Mouse (Mus musculus): Measurements from ENCODE around the gene Gm3404. TPM values are rescaled to one million over a fixed set of nuclear protein-coding genes. Genes with fewer than 3 reads are reported as not detected.
A peak's percentile ranks its signal among the peaks of the same experiment; 100 is the strongest.
"Not testable (repeated sequence)": the region's sequence is repeated elsewhere in the genome, so short reads cannot be mapped to it uniquely, and the experiment has no call there.

Gene Gm3404
- not detected for total RNA-seq (2022)

DNA sequence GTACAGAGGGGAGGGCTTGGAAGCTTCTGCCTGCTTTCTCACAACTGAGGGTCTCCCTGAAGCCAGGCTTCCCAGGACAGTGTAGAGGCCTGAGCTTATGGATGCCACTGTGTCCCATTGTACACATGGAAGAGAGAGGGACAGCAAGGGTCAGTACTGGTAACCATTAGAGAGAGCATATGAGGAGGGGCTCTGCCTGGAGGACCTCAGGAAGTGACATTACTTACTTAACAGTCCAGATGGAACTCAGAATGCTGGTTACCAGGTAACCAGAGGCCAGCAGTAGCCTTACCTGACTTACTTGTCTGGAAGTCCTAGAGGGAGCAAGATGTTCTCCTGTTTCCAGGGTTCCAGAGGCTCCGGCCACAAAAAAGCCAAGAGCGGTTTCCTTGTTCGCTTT lies at the start of gene Gm3404:
Gm3404 (plus strand) TSS at position 301 of the 400 bp plus-strand sequence.
- DNase-seq (ENCODE audit: low spot score) = not testable (repeated sequence)

DNA sequence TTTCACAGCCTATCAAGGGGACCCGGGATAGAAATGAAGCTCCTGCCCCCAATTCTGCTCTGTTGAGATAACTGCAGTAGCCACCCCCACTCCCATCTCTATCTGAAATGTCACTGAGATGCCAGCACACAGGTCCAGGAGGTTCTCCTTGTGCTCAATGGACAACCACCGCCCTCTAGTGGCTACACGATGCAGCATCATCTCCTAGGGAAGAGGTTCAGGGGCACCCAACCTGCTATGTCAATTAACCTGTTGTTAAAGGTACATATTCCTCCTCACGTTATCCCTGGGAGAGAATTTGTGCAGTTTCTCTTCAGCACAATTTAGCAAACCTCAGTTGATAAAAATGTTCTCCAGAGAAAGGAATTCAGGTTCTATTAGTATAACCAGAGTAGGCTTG lies 46.0 kb upstream of the Gm3404 start:
- peak; percentile 4 for DNase-seq (ENCODE audit: low spot score)

DNA sequence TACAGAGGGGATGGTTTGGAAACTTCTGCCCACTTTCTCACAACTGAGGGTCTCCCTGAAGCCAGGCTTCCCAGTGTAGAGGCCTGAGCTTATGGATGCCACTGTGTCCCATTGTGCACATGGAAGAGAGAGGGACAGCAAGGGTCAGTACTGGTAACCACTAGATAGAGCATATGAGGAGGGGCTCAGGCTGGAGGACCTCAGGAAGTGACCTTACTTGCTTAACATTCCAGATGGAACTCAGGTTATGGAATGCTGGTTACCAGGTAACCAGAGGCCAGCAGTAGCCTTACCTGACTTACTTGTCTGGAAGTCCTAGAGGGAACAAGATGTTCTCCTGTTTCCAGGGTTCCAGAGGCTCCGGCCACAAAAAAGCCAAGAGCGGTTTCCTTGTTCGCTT lies 43.9 kb upstream of the Gm3404 start, which contains the start of gene Gm6408:
Gm6408 (plus strand) TSS at position 301 of the 400 bp plus-strand sequence.
- DNase-seq (ENCODE audit: low spot score) = not testable (repeated sequence)

DNA sequence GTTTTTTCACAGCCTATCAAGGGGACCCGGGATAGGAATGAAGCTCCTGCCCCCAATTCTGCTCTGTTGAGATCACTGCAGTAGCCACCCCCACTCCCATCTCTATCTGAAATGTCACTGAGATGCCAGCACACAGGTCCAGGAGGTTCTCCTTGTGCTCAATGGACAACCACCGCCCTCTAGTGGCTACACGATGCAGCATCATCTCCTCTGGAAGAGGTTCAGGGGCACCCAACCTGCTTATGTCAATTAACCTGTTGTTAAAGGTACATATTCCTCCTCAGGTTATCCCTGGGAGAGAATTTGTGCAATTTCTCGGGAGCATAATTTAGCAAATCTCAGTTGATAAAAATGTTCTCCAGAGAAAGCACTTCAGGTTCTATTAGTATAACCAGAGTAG lies 36.6 kb upstream of the Gm3404 start:
- DNase-seq (ENCODE audit: low spot score) = not testable (repeated sequence)

DNA sequence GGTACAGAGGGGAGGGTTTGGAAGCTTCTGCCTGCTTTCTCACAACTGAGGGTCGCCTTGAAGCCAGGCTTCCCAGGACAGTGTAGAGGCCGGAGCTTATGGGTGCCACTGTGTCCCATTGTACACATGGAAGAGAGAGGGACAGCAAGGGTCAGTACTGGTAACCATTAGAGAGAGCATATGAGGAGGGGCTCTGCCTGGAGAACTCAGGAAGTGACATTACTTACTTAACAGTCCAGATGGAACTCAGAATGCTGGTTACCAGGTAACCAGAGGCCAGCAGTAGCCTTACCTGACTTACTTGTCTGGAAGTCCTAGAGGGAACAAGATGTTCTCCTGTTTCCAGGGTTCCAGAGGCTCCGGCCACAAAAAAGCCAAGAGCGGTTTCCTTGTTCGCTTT lies 34.5 kb upstream of the Gm3404 start, which contains the start of gene Gm6370:
Gm6370 (plus strand) TSS at position 301 of the 400 bp plus-strand sequence.
- DNase-seq (ENCODE audit: low spot score) = not testable (repeated sequence)

DNA sequence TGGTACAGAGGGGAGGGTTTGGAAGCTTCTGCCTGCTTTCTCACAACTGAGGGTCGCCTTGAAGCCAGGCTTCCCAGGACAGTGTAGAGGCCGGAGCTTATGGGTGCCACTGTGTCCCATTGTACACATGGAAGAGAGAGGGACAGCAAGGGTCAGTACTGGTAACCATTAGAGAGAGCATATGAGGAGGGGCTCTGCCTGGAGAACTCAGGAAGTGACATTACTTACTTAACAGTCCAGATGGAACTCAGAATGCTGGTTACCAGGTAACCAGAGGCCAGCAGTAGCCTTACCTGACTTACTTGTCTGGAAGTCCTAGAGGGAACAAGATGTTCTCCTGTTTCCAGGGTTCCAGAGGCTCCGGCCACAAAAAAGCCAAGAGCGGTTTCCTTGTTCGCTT lies 23.5 kb upstream of the Gm3404 start, which contains the start of gene 4930449I24Rik:
4930449I24Rik (plus strand) TSS at position 301 of the 400 bp plus-strand sequence.
- not testable (repeated sequence) for DNase-seq (ENCODE audit: low spot score)

DNA sequence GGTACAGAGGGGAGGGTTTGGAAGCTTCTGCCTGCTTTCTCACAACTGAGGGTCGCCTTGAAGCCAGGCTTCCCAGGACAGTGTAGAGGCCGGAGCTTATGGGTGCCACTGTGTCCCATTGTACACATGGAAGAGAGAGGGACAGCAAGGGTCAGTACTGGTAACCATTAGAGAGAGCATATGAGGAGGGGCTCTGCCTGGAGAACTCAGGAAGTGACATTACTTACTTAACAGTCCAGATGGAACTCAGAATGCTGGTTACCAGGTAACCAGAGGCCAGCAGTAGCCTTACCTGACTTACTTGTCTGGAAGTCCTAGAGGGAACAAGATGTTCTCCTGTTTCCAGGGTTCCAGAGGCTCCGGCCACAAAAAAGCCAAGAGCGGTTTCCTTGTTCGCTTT lies 11.8 kb upstream of the Gm3404 start, which contains the start of gene Gm3402:
Gm3402 (plus strand) TSS at position 301 of the 400 bp plus-strand sequence.
- not testable (repeated sequence) for DNase-seq (ENCODE audit: low spot score)

DNA sequence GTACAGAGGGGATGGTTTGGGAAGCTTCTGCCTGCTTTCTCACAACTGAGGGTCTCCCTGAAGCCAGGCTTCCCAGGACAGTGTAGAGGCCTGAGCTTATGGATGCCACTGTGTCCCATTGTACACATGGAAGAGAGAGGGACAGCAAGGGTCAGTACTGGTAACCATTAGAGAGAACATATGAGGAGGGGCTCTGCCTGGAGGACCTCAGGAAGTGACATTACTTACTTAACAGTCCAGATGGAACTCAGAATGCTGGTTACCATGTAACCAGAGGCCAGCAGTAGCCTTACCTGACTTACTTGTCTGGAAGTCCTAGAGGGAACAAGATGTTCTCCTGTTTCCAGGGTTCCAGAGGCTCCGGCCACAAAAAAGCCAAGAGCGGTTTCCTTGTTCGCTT lies 11.7 kb downstream of the Gm3404 start, which contains the start of gene Gm3409:
Gm3409 (plus strand) TSS at position 301 of the 400 bp plus-strand sequence.
- not testable (repeated sequence) for DNase-seq (ENCODE audit: low spot score)

DNA sequence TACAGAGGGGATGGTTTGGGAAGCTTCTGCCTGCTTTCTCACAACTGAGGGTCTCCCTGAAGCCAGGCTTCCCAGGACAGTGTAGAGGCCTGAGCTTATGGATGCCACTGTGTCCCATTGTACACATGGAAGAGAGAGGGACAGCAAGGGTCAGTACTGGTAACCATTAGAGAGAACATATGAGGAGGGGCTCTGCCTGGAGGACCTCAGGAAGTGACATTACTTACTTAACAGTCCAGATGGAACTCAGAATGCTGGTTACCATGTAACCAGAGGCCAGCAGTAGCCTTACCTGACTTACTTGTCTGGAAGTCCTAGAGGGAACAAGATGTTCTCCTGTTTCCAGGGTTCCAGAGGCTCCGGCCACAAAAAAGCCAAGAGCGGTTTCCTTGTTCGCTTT lies 30.2 kb downstream of the Gm3404 start, which contains the start of gene Gm3415:
Gm3415 (plus strand) TSS at position 301 of the 400 bp plus-strand sequence.
- not testable (repeated sequence) for DNase-seq (ENCODE audit: low spot score)

DNA sequence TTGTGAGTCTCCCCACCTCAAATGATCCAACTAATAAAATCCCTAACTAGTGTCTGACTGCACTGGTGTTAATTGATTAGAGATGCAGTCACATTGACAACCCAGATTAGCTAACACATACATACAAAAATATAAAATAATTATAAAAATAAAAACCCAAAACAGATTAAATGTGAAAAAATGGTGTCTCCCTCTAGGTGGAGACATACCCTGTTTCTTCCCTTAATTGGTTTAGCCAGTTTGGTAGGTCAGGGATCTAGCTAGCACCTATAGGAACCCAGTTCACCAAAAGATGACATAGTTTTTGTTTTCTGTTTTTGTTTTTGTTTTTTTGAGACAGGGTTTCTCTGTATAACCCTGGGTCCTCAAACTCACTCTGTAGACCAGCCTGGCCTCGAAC lies 38.7 kb downstream of the Gm3404 start:
- DNase-seq (ENCODE audit: low spot score) = no peak

DNA sequence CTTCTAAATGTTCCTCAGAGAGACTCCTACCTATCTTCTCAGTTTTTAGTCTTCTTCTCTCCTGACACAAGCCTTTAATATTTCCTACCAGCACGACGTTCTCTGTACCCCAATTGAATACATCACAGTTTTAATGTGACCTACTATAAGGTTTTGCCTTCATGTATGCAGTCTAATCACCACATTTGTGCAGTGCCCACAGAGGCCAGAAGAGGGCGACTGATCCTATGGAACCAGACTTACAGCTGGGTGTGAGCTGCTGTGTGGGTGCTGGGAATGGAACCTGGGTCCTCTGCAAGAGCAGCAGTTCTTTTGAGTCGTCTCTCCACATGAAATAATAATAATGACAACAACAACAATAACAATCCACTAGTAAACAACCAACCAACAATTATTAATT lies 41.5 kb downstream of the Gm3404 start:
- no peak for DNase-seq (ENCODE audit: low spot score)

DNA sequence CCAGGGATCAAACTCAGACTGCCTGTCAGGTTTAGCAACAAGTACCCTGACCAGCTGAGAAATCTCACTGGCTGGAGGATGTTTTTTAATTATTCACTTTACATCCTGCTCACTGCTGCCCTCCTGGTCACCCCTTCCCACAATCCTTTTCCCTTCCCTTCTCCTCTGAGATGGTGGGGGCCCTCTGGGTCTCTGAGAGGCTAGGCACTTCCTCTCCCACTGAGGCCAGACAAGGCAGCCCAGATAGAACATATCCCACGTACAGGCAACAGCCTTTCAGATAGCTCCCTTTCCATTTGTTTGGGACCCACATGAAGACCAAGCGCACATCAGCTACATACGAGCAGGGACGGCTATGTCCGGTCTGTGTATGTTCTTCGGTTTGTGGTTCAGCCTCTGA lies 44.6 kb downstream of the Gm3404 start:
- not testable (repeated sequence) for DNase-seq (ENCODE audit: low spot score)

DNA sequence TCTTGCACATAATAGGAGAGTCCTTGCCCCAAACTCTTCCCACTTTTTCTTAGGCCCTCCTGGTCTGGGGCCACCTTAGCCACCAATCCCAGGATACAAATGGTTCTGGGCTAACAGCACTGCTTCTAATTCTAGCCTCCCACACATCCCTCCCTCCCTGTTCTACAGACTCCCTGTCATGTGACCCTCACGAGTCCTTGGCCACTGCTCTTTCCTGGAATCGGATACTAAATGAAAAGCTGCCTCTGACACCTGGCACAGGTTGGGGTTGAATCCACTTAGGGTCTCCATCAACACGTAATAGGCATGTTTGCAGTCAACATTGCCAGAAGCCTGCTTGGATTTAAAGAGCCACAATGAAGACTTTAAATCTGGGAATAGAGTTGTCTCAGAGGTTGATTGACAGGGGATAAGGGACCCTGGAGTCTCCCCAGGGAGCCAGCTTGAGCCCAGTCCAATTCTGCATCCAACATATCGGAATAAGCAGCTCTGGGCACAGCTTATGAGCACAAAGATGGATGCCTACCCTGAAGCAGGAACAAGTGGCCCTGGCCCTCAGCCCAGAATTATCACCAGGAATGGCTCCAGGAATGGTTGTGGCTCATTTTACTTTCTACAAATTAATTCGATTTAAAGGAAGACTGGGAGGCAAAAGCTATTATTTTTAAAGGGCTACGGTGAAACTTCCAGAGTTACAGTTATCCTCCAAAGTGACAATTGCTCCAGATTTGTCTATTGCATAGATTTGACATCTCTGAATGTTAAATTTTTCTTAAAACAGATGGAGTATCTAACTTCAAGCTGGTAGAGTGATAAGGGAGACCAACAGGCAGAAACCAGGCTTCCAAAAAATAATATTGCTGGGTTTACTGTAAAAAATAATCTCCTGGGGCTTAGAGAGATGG lies 46.5 kb downstream of the Gm3404 start:
- peak; percentile 44 for DNase-seq (ENCODE audit: low spot score)

DNA sequence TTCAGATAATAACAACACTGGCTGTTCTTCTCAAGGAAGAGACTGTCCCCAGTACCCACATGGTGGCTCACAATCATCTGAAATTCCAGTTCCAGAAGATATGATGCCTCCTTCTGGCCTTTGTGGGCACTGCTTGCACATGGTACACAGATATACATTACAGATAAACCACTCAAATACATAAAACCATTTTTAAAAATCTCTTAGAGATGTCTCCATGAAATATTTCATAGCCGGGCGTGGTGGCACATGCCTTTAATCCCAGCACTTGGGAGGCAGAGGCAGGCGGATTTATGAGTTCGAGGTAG lies 47.1 kb downstream of the Gm3404 start:
- DNase-seq (ENCODE audit: low spot score) = not testable (repeated sequence)

DNA sequence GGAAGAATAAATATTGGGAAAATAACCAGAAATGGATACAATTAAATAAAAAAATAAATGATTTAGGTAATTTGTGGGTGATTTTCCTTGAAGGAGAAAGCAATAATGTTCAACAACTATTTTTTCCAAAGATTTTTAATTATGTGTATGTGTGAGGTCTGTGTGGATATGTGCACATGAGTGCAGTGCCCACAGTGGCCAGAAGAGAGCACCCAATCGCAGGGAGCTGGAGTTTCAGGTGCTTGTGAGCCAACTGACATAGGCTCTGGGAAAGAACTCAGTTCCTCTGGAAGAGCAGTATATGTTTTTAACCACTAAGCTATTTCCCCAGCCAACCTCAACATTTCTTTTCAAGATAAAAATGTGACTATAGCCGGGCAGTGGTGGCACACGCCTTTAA lies 51.1 kb downstream of the Gm3404 start:
- DNase-seq (ENCODE audit: low spot score) = no peak

Other genes with a start within 250 kb of the Gm3404 start
- under 1 TPM; 0.25 to 0.57 (median 0.54) TPM for gene Wasf3, start 140.8 kb upstream of the Gm3404 start, total RNA-seq (2022)
- not detected for gene Gm6408, start 43.8 kb upstream of the Gm3404 start, total RNA-seq (2022)
- not detected for gene Gm6370, start 34.4 kb upstream of the Gm3404 start, total RNA-seq (2022)
- gene 4930449I24Rik, start 23.4 kb upstream of the Gm3404 start, total RNA-seq (2022) = not detected
- not detected for gene Gm3402, start 11.7 kb upstream of the Gm3404 start, total RNA-seq (2022)
- gene Gm3409, start 11.8 kb downstream of the Gm3404 start, total RNA-seq (2022) = not detected
- not detected for gene Gm3415, start 30.3 kb downstream of the Gm3404 start, total RNA-seq (2022)
- not detected for gene Gpr12, start 59.4 kb downstream of the Gm3404 start, total RNA-seq (2022)